Mouse (Mus musculus) CD4-positive naive resting alpha-beta T cell, adult 76 days (primary cell): Measurements from ENCODE around the gene Itpr3. TPM values are rescaled to one million over a fixed set of nuclear protein-coding genes. Genes with fewer than 3 reads are reported as not detected.

Experiments
- total RNA-seq: library from RNA; stranded (reverse); gene quantifications from one replicate; pipeline ENCODE4 v1.2.4, GENCODE M21; 2023

The Itpr3 gene
- 104 TPM for total RNA-seq

DNA sequence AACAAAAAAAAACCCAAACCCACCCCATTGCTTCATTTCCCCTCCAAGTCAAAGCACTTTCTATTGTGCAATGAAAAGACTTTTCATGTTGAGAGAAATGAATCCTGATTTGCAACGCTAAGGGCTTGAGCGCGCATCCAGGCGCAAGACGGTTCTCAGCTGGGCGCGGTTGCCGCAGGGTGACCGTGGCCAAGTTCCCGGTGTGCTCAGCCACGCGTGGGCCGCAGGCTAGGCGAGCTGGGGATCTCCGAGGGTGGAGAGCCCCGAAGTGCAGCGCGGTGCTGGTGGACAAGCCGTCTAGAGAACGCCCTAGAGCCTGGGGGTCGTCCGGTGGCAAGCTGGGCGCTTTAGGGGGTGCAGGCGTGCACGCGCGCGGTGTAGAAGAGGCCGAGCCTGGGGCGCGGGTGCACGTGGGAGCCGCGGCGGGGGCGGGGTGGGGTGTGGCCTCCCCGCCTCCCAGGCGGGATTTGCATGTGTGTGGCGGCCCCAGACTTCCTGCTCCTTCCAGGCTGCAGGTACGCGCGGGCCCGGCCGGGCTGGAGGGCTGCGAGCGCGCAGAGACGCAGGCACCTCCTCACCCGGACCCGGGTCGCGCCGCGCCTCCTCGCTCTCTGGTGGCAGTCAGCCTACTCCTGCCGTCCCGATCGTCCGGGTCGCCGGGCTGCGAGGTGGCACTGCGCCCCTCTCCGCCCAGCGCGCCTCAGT lies at the start of gene Itpr3:
Gene Itpr3 (plus strand): TSS at position 493 of the 705 bp plus-strand sequence.

DNA sequence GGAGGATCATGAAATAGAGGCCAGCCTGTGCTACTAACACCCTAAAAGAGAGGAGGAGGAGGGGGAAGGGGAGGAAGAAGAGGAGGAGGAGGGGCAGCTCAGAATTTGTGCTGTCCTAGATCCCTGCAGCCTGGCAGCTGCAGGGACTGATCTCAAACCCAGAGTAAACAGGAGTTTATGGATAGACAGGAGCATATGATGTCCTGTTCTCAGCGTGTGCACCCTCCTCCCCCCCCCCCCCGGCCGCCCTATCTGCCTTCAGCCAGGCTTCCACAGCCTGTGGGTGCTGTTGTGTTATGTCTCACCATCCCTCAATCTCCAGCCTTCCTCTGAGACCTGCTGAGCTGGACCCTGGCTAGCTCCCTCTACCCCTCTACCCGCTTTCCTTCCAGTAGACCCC lies 28.2 kb upstream of the Itpr3 start, which contains the start of gene Bak1:
Gene Bak1 (minus strand): TSS at position 101 of the 400 bp plus-strand sequence.

DNA sequence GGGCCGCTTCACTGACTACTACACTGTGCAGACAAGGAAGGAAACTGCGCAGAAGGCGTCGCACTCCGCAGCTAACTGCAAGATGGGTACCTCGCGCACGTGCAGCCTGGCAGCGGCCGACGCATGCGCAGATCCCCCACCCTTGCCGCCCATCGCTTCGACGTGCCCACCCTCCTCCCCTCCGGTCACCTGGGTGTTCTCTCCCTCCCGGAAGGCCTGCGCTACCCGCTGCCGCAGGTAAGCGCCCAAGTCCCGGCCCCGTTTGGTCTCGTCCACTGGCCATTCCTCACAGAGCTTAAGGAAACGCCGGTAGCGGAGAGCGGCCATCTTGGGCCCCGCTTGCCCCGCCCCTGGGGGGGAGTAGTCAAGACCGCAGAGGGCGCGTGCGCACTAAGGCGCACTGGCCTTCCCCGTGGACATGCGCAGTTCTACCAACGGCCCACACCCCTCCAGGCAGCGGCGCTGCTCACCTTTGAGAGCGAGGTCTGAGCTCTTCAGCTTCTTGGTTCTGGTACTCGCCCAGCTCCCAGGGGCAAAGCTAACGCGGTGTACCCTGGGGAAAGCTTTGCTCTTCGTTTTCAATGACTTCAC lies 76.5 kb downstream of the Itpr3 start, which contains the start of gene Uqcc2:
Gene Uqcc2 (minus strand): TSS at position 366 of the 591 bp plus-strand sequence.

DNA sequence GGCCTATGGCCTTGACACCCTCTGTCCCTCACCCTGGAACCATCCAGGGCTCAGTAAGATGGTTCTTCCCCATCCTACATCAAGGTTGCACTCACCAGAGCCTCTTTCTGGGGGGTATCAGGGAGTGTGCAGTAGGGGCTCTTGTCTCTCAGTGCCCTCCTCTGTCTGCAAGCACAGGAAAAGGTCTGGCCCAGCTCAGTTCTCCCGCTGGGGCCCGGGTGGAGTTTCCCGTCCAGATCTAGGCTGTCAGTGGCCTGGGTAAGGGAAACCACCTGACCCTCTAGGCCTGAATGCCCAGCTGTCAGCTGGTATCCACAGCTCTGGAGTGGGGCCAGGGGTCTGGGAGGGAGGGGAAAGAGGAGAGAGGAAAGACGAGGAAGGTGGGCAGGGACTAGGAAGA lies 110.4 kb downstream of the Itpr3 start, which contains the start of gene Ip6k3:
Gene Ip6k3 (minus strand): TSS at position 251 of the 400 bp plus-strand sequence.

Other genes starting within 250 kb of the Itpr3 start
- gene Nkx2-5, start 212.3 kb upstream of the Itpr3 start, total RNA-seq, result not detected
- gene Kifc5b, start 140.2 kb upstream of the Itpr3 start, total RNA-seq, result 7.8 TPM
- gene Phf1, start 124.3 kb upstream of the Itpr3 start, total RNA-seq, result 142 TPM
- 69.5 TPM for gene Cuta, start 117.7 kb upstream of the Itpr3 start, total RNA-seq
- 1.7 TPM for gene Syngap1, start 116.1 kb upstream of the Itpr3 start, total RNA-seq
- gene Zbtb9, start 84.1 kb upstream of the Itpr3 start, total RNA-seq, result 19.6 TPM
- 27.3 TPM for gene Bak1, start 28.3 kb upstream of the Itpr3 start, total RNA-seq
- gene Uqcc2, start 76.6 kb downstream of the Itpr3 start, total RNA-seq, result 33.8 TPM
- gene Ip6k3, start 110.5 kb downstream of the Itpr3 start, total RNA-seq, result not detected
- gene Lemd2, start 147.2 kb downstream of the Itpr3 start, total RNA-seq, result 70.0 TPM